Mouse (Mus musculus): ENCODE measurements around the gene Tceanc2. TPM values are rescaled to one million over a fixed set of nuclear protein-coding genes. Genes with fewer than 3 reads are reported as not detected.
A peak's percentile ranks its signal among the peaks of the same experiment; 100 is the strongest.

Tceanc2 gene
- total RNA-seq (2012; rRNA removed) (16.5 and 19.3 TPM in 2 replicates), total RNA-seq (2014; rRNA removed) (24.8 and 35.4 TPM in 2 replicates), polyA plus RNA-seq (2012; ENCODE audit: insufficient read length, low read depth) (34.8 and 39.4 TPM in 2 replicates)

- in situ Hi-C loops (cut with MboI; ENCODE audit: low pct_ligation_motif_present, low pct_unique_long_range_greater_than_20kb, low sequenced_read_pairs) (no loop called here), dilution Hi-C loops (cut with MboI; ENCODE audit: extremely low pct_ligation_motif_present, extremely low pct_unique_long_range_greater_than_20kb, low sequenced_read_pairs) (no loop called here)
- Histone ChIP-seq H3K36me3 (replicated peaks in 1 of 2; ENCODE audit: control insufficient read depth in 1 of 2, insufficient read depth in 1 of 2, low read length in 1 of 2) (peaks cover 13 to 30% of the 10 kb centered on the region in 2 experiments), H3K9ac (ENCODE audit: insufficient read depth, low read depth) (peak within 1 kb of the TSS; percentile 91), H3K79me2 (replicated peaks; ENCODE audit: control insufficient read depth, extremely low read depth, insufficient read depth, poor library complexity, severe bottlenecking) (peaks cover 51% of the 10 kb centered on the region), H3K27me3 (replicated peaks) (no peaks in the 10 kb centered on the region), H3K4me3 (replicated peaks in 1 of 3; ENCODE audit: low read depth in 2 of 3, low read length in 2 of 3, poor library complexity in 1 of 3) (peak within 1 kb of the TSS; percentile 93 to 100 (median 98)), H3K4me1 (ENCODE audit: control insufficient read depth in 1 of 2, insufficient read depth in 2 of 2) (peaks cover 3 to 55% of the 10 kb centered on the region in 2 experiments), H3K27ac (ENCODE audit: insufficient read depth, low read depth) (peak within 1 kb of the TSS; percentile 94), H3K9me3 (replicated peaks; ENCODE audit: low read length) (no peaks in the 10 kb centered on the region), H3K4me2 (ENCODE audit: insufficient read depth, low read depth, poor library complexity, severe bottlenecking) (peak within 1 kb of the TSS; percentile 93)
- DNase-seq (ENCODE audit: extremely low read depth), result peak; percentile 63
- TF ChIP-seq SIN3A (IDR thresholded peaks at IDR 0.05; ENCODE audit: low read length), result peak; percentile 64
- no peak for TF ChIP-seq HCFC1 (IDR thresholded peaks at IDR 0.05; ENCODE audit: low read depth, low read length)
- no peak for TF ChIP-seq JUN (IDR thresholded peaks at IDR 0.05; ENCODE audit: insufficient read depth, low read depth, low read length)
- TF ChIP-seq MAZ (IDR thresholded peaks at IDR 0.05; ENCODE audit: low read depth, low read length), result no peak
- no peak for TF ChIP-seq ZMIZ1 (IDR thresholded peaks at IDR 0.05; ENCODE audit: low read depth, low read length)
- TF ChIP-seq MEF2A (IDR thresholded peaks at IDR 0.05; ENCODE audit: borderline replicate concordance, low read depth, low read length), result no peak
- TF ChIP-seq JUND (conservative IDR thresholded peaks at IDR 0.05; ENCODE audit: low read depth, low read length), result no peak
- TF ChIP-seq E2F4 (IDR thresholded peaks at IDR 0.05; ENCODE audit: insufficient replicate concordance, low read depth, low read length), result no peak
- TF ChIP-seq NELFE (IDR thresholded peaks at IDR 0.05; ENCODE audit: low read depth, low read length), result 0 out of 2 replicates have a peak, but pooled peaks have one; percentile 3
- no peak for TF ChIP-seq ETS1 (conservative IDR thresholded peaks at IDR 0.05; ENCODE audit: low read depth, low read length)
- TF ChIP-seq CTCF (conservative IDR thresholded peaks at IDR 0.05 in 1 of 2, IDR thresholded peaks at IDR 0.05 in 1 of 2; ENCODE audit: low read depth in 2 of 2, low read length in 2 of 2), result no peak
- 0 out of 2 replicates have a peak, but pooled peaks have one; percentile 35 for TF ChIP-seq MYC (IDR thresholded peaks at IDR 0.05; ENCODE audit: low read depth, low read length)
- no peak for TF ChIP-seq MAFK (IDR thresholded peaks at IDR 0.05; ENCODE audit: insufficient replicate concordance, low read length)
- peak; percentile 72; the same call in 1 of the 2 replicates for TF ChIP-seq UBTF (IDR thresholded peaks at IDR 0.05; ENCODE audit: low read depth, low read length)
- no peak for TF ChIP-seq RCOR1 (conservative IDR thresholded peaks at IDR 0.05; ENCODE audit: low read depth, low read length)
- no peak for TF ChIP-seq POLR2AphosphoS2 (IDR thresholded peaks at IDR 0.05; ENCODE audit: low read depth, low read length)
- TF ChIP-seq USF2 (conservative IDR thresholded peaks at IDR 0.05; ENCODE audit: low read depth, low read length), result no peak
- TF ChIP-seq CHD1 (IDR thresholded peaks at IDR 0.05; ENCODE audit: low read depth, low read length), result peak; percentile 90
- TF ChIP-seq ZNF384 (IDR thresholded peaks at IDR 0.05; ENCODE audit: low read depth, low read length), result no peak
- no peak for TF ChIP-seq GABPA (IDR thresholded peaks at IDR 0.05; ENCODE audit: insufficient replicate concordance, low read depth, low read length)
- TF ChIP-seq USF1 (IDR thresholded peaks at IDR 0.05; ENCODE audit: low read depth, low read length), result no peak
- TF ChIP-seq KAT2A (IDR thresholded peaks at IDR 0.05; ENCODE audit: insufficient replicate concordance, low read length), result 0 out of 2 replicates have a peak, but pooled peaks have one; percentile 32
- no peak for TF ChIP-seq NRF1 (IDR thresholded peaks at IDR 0.05; ENCODE audit: low read depth, low read length)
- TF ChIP-seq IRF4 (IDR thresholded peaks at IDR 0.05; ENCODE audit: low read depth, low read length), result no peak; the same call in 1 of the 2 replicates
- no peak for TF ChIP-seq RAD21 (IDR thresholded peaks at IDR 0.05; ENCODE audit: low read depth, low read length)
- no peak; the same call in 1 of the 2 replicates for TF ChIP-seq TCF12 (IDR thresholded peaks at IDR 0.05; ENCODE audit: low read depth, low read length)
- TF ChIP-seq EP300 (IDR thresholded peaks at IDR 0.05; ENCODE audit: low read length), result no peak
- TF ChIP-seq SMC3 (IDR thresholded peaks at IDR 0.05; ENCODE audit: low read depth, low read length), result no peak
- TF ChIP-seq MAX (IDR thresholded peaks at IDR 0.05; ENCODE audit: low read length), result no peak; the same call in 1 of the 2 replicates
- 0 out of 2 replicates have a peak, but pooled peaks have one; percentile 7 for TF ChIP-seq BHLHE40 (IDR thresholded peaks at IDR 0.05; ENCODE audit: low read depth, low read length)
- TF ChIP-seq ZKSCAN1 (IDR thresholded peaks at IDR 0.05; ENCODE audit: borderline replicate concordance, low read depth, low read length), result no peak
- TF ChIP-seq TBP (conservative IDR thresholded peaks at IDR 0.05; ENCODE audit: low read depth, low read length), result 0 out of 2 replicates have a peak, but pooled peaks have one; percentile 19
- TF ChIP-seq POLR2A (IDR thresholded peaks at IDR 0.05; ENCODE audit: low read depth, low read length), result no peak
- peak; percentile 52; the same call in 1 of the 2 replicates for TF ChIP-seq MXI1 (IDR thresholded peaks at IDR 0.05; ENCODE audit: low read depth, low read length)
- TF ChIP-seq PAX5 (IDR thresholded peaks at IDR 0.05; ENCODE audit: low read length), result no peak
- no peak for TF ChIP-seq CHD2 (IDR thresholded peaks at IDR 0.05; ENCODE audit: low read length)
Observed at GRCm38 (mm10) chr4:107178830-107179490, at the start of gene Tceanc2. Tceanc2 (minus strand) TSS chr4:107179116.

All from CH12.LX (cell line).